Mouse (Mus musculus) megakaryocyte, embryonic 14.5 days (primary cell): ENCODE measurements around the gene Aarsd1.

ENCODE experiments used
- FLI1 ChIP-seq: IDR thresholded peaks from 2 replicates; pipeline ENCODE4 v1.6.1; 2012; ENCODE audit warnings: low read length, inconsistent platforms, mixed read lengths
- GATA1 ChIP-seq: IDR thresholded peaks from 3 replicates; pipeline ENCODE4 v1.6.1; 2012; ENCODE audit warnings: mixed read lengths, low read length, inconsistent platforms, borderline replicate concordance

GRCm38 (mm10) chr11:101420148-101420547 is 2.7 kb upstream of the Aarsd1 start:
- TF ChIP-seq GATA1: no peak
- no peak for TF ChIP-seq FLI1
